ENCODE assay signal across 41 mouse cellular contexts in the genomic region with DNA sequence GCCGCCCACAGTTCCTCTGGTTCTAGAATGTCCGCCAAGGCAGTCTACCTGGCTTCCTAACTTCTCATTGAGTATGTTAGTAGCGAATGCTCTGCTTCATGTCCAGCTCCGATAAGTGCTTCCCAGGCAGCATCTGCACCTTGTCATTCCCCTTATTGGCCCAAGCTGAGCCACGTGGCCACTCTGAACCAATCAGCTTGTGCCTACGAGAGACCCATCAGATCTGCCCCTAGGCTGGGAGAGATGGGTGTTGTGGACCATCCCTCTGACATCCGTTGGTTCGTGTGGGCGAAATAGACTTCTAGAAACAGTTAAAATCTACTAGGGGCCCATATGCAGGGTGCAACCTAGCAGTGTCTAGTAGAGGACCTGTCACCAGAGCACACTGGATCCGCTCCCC. TPM values are rescaled to one million over a fixed set of nuclear protein-coding genes. Genes with fewer than 3 reads are reported as not detected.
"Had no signal": no experiment of that assay in that cellular context is flagged by ENCODE, and none has a peak within 500 bp of the region (broad histone marks: within the 10 kb centered on the region; RNA-seq: fewer than 3 reads in every experiment).

No protein-coding gene starts in this region.

- DNase-seq: gastrocnemius, adult 2 months; gastrocnemius, postnatal 10 days; gastrocnemius, postnatal 25 days; heart, adult 2 months; heart, postnatal 10 days; heart, postnatal 4 days; kidney, adult 11 months; kidney, adult 2 months; kidney, adult 9 months; kidney, postnatal 14 days; kidney, postnatal 36 days; layer of hippocampus, postnatal 36 days; left cerebral cortex, postnatal 4 days had no signal

- H3K9me3 ChIP-seq: heart, embryonic 10.5 days; hindbrain, embryonic 12.5 days; hindbrain, embryonic 15.5 days; kidney, embryonic 15.5 days; limb, embryonic 15.5 days; liver, embryonic 12.5 days had no signal

- H3K4me2 ChIP-seq: heart, embryonic 12.5 days; hindbrain, embryonic 12.5 days; hindbrain, embryonic 15.5 days; kidney, embryonic 15.5 days; limb, embryonic 13.5 days; limb, embryonic 15.5 days; liver, embryonic 12.5 days had no signal

- H3K4me1 ChIP-seq: heart, embryonic 10.5 days; heart, embryonic 12.5 days; hindbrain, embryonic 10.5 days; hindbrain, embryonic 12.5 days; kidney, embryonic 15.5 days; limb, embryonic 13.5 days; limb, embryonic 15.5 days; liver, embryonic 12.5 days had no signal

- H3K27ac ChIP-seq: gastrocnemius, adult 2 months; heart, adult 2 months; heart, embryonic 10.5 days; hindbrain, embryonic 10.5 days; hindbrain, embryonic 12.5 days; hindbrain, embryonic 15.5 days; hindbrain, postnatal 0 days; kidney, embryonic 15.5 days; kidney, postnatal 0 days; limb, embryonic 13.5 days; limb, embryonic 15.5 days; liver, embryonic 12.5 days; liver, embryonic 14.5 days had no signal

- H3K36me3 ChIP-seq: heart, embryonic 10.5 days; heart, embryonic 12.5 days; hindbrain, embryonic 10.5 days; hindbrain, embryonic 12.5 days; hindbrain, embryonic 15.5 days; kidney, embryonic 15.5 days; limb, embryonic 13.5 days; limb, embryonic 15.5 days; liver, embryonic 12.5 days had no signal

- ATAC-seq: hindbrain, postnatal 0 days; intestine, embryonic 16.5 days; liver, embryonic 12.5 days had no signal

- H3K4me3 ChIP-seq: gastrocnemius, adult 2 months; heart, adult 2 months; heart, embryonic 10.5 days; heart, embryonic 12.5 days; hindbrain, embryonic 10.5 days; hindbrain, embryonic 12.5 days; hindbrain, embryonic 15.5 days; kidney, embryonic 15.5 days; limb, embryonic 13.5 days; limb, embryonic 15.5 days; liver, embryonic 12.5 days had no signal

- H3K27me3 ChIP-seq: hindbrain, embryonic 12.5 days; hindbrain, embryonic 15.5 days; kidney, embryonic 15.5 days; limb, embryonic 13.5 days; limb, embryonic 15.5 days had no signal

- H3K9ac ChIP-seq: heart, embryonic 12.5 days; hindbrain, embryonic 12.5 days; hindbrain, embryonic 15.5 days; kidney, embryonic 15.5 days; limb, embryonic 13.5 days; limb, embryonic 15.5 days; liver, embryonic 12.5 days; liver, embryonic 14.5 days had no signal

RNA-seq across cellular contexts. Expression of gene Tex33, which starts 17.9 kb away (rescaled TPM):
- total RNA-seq: gastrocnemius, adult 2 months; gastrocnemius, postnatal 10 days; gastrocnemius, postnatal 25 days; gastrocnemius, postnatal 4 days; granulocyte monocyte progenitor cell, adult 5-6 weeks; heart, adult 2 months; heart, postnatal 10 days; heart, postnatal 25 days; heart, postnatal 4 days; hindbrain, postnatal 0 days; layer of hippocampus, adult 18-20 months; layer of hippocampus, adult 8-10 months; layer of hippocampus, postnatal 36 days; left cerebral cortex, adult 18-20 months; left cerebral cortex, adult 8-10 months; left cerebral cortex, postnatal 25 days; left cerebral cortex, postnatal 4 days; liver, adult 2 months had no signal
- polyA plus RNA-seq: heart, embryonic 10.5 days; heart, embryonic 12.5 days; heart, embryonic 14.5 days; heart, embryonic 16.5 days; hindbrain, embryonic 10.5 days; hindbrain, embryonic 12.5 days; hindbrain, embryonic 15.5 days; hindbrain, postnatal 0 days; intestine, embryonic 14.5 days; intestine, embryonic 16.5 days; kidney, embryonic 15.5 days; kidney, postnatal 0 days; large intestine, adult 2 months; limb, embryonic 11.5 days; limb, embryonic 13.5 days; limb, embryonic 15.5 days; liver, adult 2 months; liver, embryonic 12.5 days; liver, embryonic 16.5 days had no signal
